Mouse (Mus musculus) splenic B cell, adult 2 months (primary cell): ENCODE data around the gene Trappc11.

Experiments
- DNase-seq: peaks from one replicate; pipeline ENCODE4 v3.0.0-alpha.2; 2011; ENCODE audit warnings: low read depth, low spot score
- H3K27me3 ChIP-seq: 2 replicates; pipeline ENCODE4 v1.6.1; 2012; ENCODE audit warnings: mild to moderate bottlenecking, low read length, moderate library complexity, mixed read lengths; ENCODE audit not compliant: control insufficient read depth, poor library complexity, insufficient read depth, severe bottlenecking
- H3K36me3 ChIP-seq: 2 replicates; pipeline ENCODE4 v1.6.1; 2012; ENCODE audit warnings: mild to moderate bottlenecking, low read length, moderate library complexity, mixed read lengths; ENCODE audit not compliant: control insufficient read depth, poor library complexity, insufficient read depth, severe bottlenecking

Gene Trappc11

GRCm38 (mm10) chr8:47533344-47534125 is at the start of gene Trappc11, which contains the start of gene Rwdd4a:
Gene Trappc11, minus strand, starts transcription at chr8:47533470.
Gene Rwdd4a, plus strand, starts transcription at chr8:47533664.
- H3K27me3 ChIP-seq, result no peaks in the 10 kb centered on the region
- H3K36me3 ChIP-seq, result peaks cover 6% of the 10 kb centered on the region
- DNase-seq, result peak; percentile 97

GRCm38 (mm10) chr8:47581454-47581853 is 48.2 kb upstream of the Trappc11 start:
- Histone ChIP-seq H3K36me3 (no peaks in the 10 kb centered on the region), H3K27me3 (no peaks in the 10 kb centered on the region; the same call in 1 of the 2 replicates)
- no peak for DNase-seq

GRCm38 (mm10) chr8:47573482-47573881 is 40.2 kb upstream of the Trappc11 start:
- no peaks in the 10 kb centered on the region for H3K36me3 ChIP-seq
- no peak for DNase-seq
- no peaks in the 10 kb centered on the region for H3K27me3 ChIP-seq

- H3K36me3 ChIP-seq, result no peaks in the 10 kb centered on the region
- H3K27me3 ChIP-seq, result no peaks in the 10 kb centered on the region
- DNase-seq, result no peak
Measured at GRCm38 (mm10) chr8:47570161-47570560, 36.9 kb upstream of the Trappc11 start.

- no peak for DNase-seq
Measured at GRCm38 (mm10) chr8:47568098-47568497, 34.8 kb upstream of the Trappc11 start.

GRCm38 (mm10) chr8:47566551-47566950 is 33.3 kb upstream of the Trappc11 start:
- no peaks in the 10 kb centered on the region for H3K36me3 ChIP-seq
- DNase-seq, result no peak
- no peaks in the 10 kb centered on the region for H3K27me3 ChIP-seq

More at GRCm38 (mm10) chr8:47568098-47568497, 34.8 kb upstream of the Trappc11 start:
- Histone ChIP-seq H3K27me3 (no peaks in the 10 kb centered on the region), H3K36me3 (no peaks in the 10 kb centered on the region)

- no peak for DNase-seq
- Histone ChIP-seq H3K27me3 (no peaks in the 10 kb centered on the region), H3K36me3 (no peaks in the 10 kb centered on the region)
Measured at GRCm38 (mm10) chr8:47560801-47561200, 27.5 kb upstream of the Trappc11 start.

GRCm38 (mm10) chr8:47558274-47558673 is 25.0 kb upstream of the Trappc11 start:
- Histone ChIP-seq H3K36me3 (no peaks in the 10 kb centered on the region), H3K27me3 (no peaks in the 10 kb centered on the region)
- no peak for DNase-seq

- DNase-seq, result no peak
- Histone ChIP-seq H3K27me3 (no peaks in the 10 kb centered on the region), H3K36me3 (peaks cover under 1% of the 10 kb centered on the region; the same call in 1 of the 2 replicates)
Measured at GRCm38 (mm10) chr8:47556446-47556845, 23.2 kb upstream of the Trappc11 start.

GRCm38 (mm10) chr8:47553613-47554012 is 20.3 kb upstream of the Trappc11 start:
- DNase-seq, result peak; percentile 32
- no peaks in the 10 kb centered on the region for H3K27me3 ChIP-seq
- peaks cover 4% of the 10 kb centered on the region; the same call in 1 of the 2 replicates for H3K36me3 ChIP-seq

GRCm38 (mm10) chr8:47547102-47547501 is 13.8 kb upstream of the Trappc11 start:
- H3K27me3 ChIP-seq, result no peaks in the 10 kb centered on the region
- DNase-seq, result no peak
- peaks cover 9% of the 10 kb centered on the region for H3K36me3 ChIP-seq

GRCm38 (mm10) chr8:47544094-47544493 is 10.8 kb upstream of the Trappc11 start:
- peaks cover 7% of the 10 kb centered on the region; the same call in 1 of the 2 replicates for H3K36me3 ChIP-seq
- H3K27me3 ChIP-seq, result no peaks in the 10 kb centered on the region
- no peak for DNase-seq

GRCm38 (mm10) chr8:47542746-47543145 is 9.5 kb upstream of the Trappc11 start:
- Histone ChIP-seq H3K27me3 (no peaks in the 10 kb centered on the region), H3K36me3 (peaks cover 6% of the 10 kb centered on the region; the same call in 1 of the 2 replicates)
- no peak for DNase-seq

GRCm38 (mm10) chr8:47538323-47538722 is 5.1 kb upstream of the Trappc11 start:
- Histone ChIP-seq H3K36me3 (peaks cover 4% of the 10 kb centered on the region; the same call in 1 of the 2 replicates), H3K27me3 (no peaks in the 10 kb centered on the region)
- no peak for DNase-seq

GRCm38 (mm10) chr8:47528094-47528493 is 5.2 kb downstream of the Trappc11 start:
- Histone ChIP-seq H3K36me3 (peaks cover 11% of the 10 kb centered on the region), H3K27me3 (no peaks in the 10 kb centered on the region)
- DNase-seq, result no peak
